Mouse (Mus musculus): ENCODE measurements around the gene Olfr97. TPM values are rescaled to one million over a fixed set of nuclear protein-coding genes. Genes with fewer than 3 reads are reported as not detected.

Olfr97 gene
- total RNA-seq, 1 experiment from 2014 or later: not detected

DNA sequence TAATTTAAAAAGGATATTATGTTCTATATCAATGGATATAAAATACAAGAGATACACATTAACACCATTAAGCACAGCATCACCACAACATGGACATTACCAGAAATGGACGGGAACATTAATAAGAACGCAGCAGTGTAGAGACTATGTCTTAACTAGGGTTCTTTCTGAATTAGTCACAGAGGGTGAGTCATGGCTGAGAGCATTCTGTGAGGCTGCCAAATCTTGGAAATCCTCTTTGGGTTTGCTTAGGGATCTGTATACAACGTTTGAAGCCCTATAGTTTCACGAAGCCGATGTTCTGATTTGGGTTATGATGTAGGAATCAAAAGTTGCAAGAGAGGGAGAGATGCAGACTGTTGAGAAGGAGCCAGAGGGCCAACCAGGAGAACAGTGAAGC lies 42.3 kb downstream of the Olfr97 start:
- peak; percentile 17 for DNase-seq

DNA sequence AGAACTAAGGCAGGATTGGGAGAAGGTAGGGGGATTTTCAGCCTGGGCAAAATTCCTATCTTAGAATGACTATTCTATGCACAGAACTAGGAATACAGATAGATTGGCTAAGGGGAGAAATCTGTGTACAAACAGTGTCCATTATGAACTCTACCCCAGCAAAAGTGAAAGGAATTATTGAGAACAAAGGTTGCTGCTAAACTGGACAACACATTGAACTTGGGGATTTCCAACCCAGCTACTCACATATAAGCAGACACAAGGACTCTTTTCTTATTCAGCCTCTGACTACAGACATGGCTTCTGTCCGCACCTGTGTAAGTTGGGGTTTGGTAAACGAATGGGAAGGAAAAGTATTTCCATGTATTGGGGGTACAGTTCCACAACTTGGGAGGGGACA lies 43.5 kb downstream of the Olfr97 start, which contains the start of gene Ubd:
Ubd (plus strand) TSS at position 237 of the 400 bp plus-strand sequence.
- no peak for DNase-seq

DNA sequence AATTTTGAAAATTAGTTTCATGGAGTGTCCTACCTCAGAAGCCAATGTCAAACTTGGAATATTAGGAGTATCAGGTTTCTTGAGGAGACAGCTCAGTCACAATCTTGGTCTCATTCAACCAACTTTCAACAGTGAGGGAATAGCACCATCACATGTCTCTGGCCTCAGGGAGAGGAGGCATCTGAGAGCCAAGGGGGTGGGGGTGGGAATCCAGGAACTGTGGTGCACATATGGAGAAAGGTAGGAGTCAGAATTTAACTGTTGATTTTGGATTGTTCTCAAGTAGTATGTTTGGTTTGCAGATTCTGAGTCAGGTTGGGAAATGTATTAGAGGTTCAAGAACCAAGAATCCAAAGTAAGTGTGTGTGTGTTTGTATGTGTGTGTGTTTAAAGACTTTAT lies 44.1 kb downstream of the Olfr97 start:
- no peak for DNase-seq

DNA sequence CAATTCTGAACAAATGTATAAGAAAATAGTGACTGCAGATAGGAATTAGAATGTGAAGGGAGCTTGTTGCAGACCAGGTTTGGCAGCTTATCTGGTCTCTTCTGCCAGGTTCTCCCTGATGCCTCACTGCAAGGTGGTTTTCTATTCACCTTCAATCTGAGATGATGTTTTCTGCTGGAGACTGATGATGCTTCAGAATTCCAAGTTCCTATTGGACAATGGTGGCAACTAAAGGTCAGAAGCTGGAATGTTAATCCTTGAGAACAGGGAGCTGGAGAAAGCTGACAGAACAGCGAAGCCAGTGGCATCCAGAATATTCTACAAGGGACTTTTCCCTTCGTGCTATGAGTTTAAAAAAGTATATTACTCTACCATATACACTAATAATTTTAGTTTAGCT lies 46.4 kb downstream of the Olfr97 start:
- DNase-seq: peak; percentile 46

DNA sequence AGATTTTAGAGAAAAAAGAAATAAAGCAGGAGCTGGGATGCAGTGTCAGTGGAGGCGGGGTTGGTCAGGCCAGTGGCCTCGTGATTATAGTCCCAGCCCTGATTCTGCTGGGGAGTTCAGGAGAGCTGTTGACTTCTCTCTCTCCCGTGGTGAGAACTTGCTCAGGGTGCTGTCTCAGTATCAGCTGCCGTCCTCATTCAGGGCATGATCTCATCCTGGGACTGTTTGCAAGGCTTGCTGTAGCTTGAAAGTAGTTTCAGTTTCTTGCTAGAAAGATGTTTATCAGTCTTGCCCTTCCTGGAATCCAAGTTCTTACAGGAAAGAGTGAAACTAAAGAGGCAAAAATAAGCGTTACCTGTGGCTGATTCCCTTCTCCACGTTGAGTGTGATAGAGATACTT lies 51.7 kb downstream of the Olfr97 start:
- DNase-seq: no peak

Other genes with a start within 250 kb of the Olfr97 start
- gene H2-M5, start 247.8 kb downstream of the Olfr97 start, total RNA-seq (2021): 0.34 TPM in 1 of 2 replicates, not detected in the other
- gene Zfp57, start 236.2 kb downstream of the Olfr97 start, total RNA-seq (2021): 4.1 and 4.5 TPM in 2 replicates
- gene Mog, start 213.9 kb downstream of the Olfr97 start, total RNA-seq (2021): not detected in 2 replicates
- gene Gabbr1, start 191.4 kb downstream of the Olfr97 start, total RNA-seq (2021): 24.2 and 32.7 TPM in 2 replicates
- gene Olfr90, start 148.8 kb downstream of the Olfr97 start, total RNA-seq (2021): not detected in 2 replicates
- not detected in 2 replicates for gene Olfr91, start 139.1 kb downstream of the Olfr97 start, total RNA-seq (2021)
- not detected in 2 replicates for gene Olfr92, start 117.2 kb downstream of the Olfr97 start, total RNA-seq (2021)
- gene Olfr93, start 75.8 kb downstream of the Olfr97 start, total RNA-seq (2021): not detected in 2 replicates
- gene Ubd, start 43.4 kb downstream of the Olfr97 start, total RNA-seq (2021): 3.4 TPM in 1 of 2 replicates, not detected in the other
- gene Olfr94, start 36.3 kb downstream of the Olfr97 start, total RNA-seq (2021): not detected in 2 replicates
- gene Olfr95, start 24.2 kb downstream of the Olfr97 start, total RNA-seq (2021): not detected in 2 replicates
- gene Olfr96, start 17.2 kb downstream of the Olfr97 start, total RNA-seq (2021): not detected in 2 replicates
- gene Olfr98, start 26.4 kb upstream of the Olfr97 start, total RNA-seq (2021): not detected in 2 replicates
- gene H2-M3, start 32.9 kb upstream of the Olfr97 start, total RNA-seq (2021): 3.3 and 5.9 TPM in 2 replicates
- gene Olfr99, start 46.1 kb upstream of the Olfr97 start, total RNA-seq (2021): not detected in 2 replicates
- gene Olfr101, start 67.0 kb upstream of the Olfr97 start, total RNA-seq (2021): not detected in 2 replicates
- not detected in 2 replicates for gene Olfr102, start 79.7 kb upstream of the Olfr97 start, total RNA-seq (2021)
- not detected in 2 replicates for gene Olfr103, start 102.4 kb upstream of the Olfr97 start, total RNA-seq (2021)
- gene Olfr104-ps, start 122.3 kb upstream of the Olfr97 start, total RNA-seq (2021): not detected in 2 replicates
- gene Olfr105-ps, start 141.7 kb upstream of the Olfr97 start, total RNA-seq (2021): not detected in 2 replicates
- gene Olfr106-ps, start 153.1 kb upstream of the Olfr97 start, total RNA-seq (2021): not detected in 2 replicates
- not detected in 2 replicates for gene Olfr107, start 161.9 kb upstream of the Olfr97 start, total RNA-seq (2021)
- gene Olfr108, start 208.2 kb upstream of the Olfr97 start, total RNA-seq (2021): not detected in 2 replicates
- gene Olfr109, start 221.6 kb upstream of the Olfr97 start, total RNA-seq (2021): not detected in 2 replicates
- 2.0 TPM in 1 of 2 replicates, not detected in the other for gene H2-M2, start 246.2 kb upstream of the Olfr97 start, total RNA-seq (2021)